Mouse (Mus musculus) kidney, adult 11 months (tissue): ENCODE data around the gene Abhd17a.

Experiments used
- DNase-seq: peaks from one replicate; pipeline ENCODE4 v3.0.0; 2022

Abhd17a gene

GRCm38 (mm10) chr10:80589879-80590854 lies at the start of gene Abhd17a:
TSS of gene Abhd17a (minus strand) at chr10:80590341.
- peak; percentile 97 for DNase-seq

- peak; percentile 77 for DNase-seq
Measured at GRCm38 (mm10) chr10:80635345-80635744, 45.2 kb upstream of the Abhd17a start.

- no peak for DNase-seq
Measured at GRCm38 (mm10) chr10:80628925-80629324, 38.8 kb upstream of the Abhd17a start.

- no peak for DNase-seq
Measured at GRCm38 (mm10) chr10:80627685-80628084, 37.5 kb upstream of the Abhd17a start.

GRCm38 (mm10) chr10:80625764-80626163 lies 35.6 kb upstream of the Abhd17a start:
- DNase-seq: no peak

- peak; percentile 66 for DNase-seq
Measured at GRCm38 (mm10) chr10:80623457-80624191, 33.5 kb upstream of the Abhd17a start.

- DNase-seq: peak; percentile 64
Measured at GRCm38 (mm10) chr10:80622661-80623456, 32.7 kb upstream of the Abhd17a start, which contains the start of gene Csnk1g2. TSS of gene Csnk1g2 (plus strand) at chr10:80622838.

- DNase-seq: peak; percentile 100
Measured at GRCm38 (mm10) chr10:80621940-80622660, 32.0 kb upstream of the Abhd17a start.

GRCm38 (mm10) chr10:80621690-80621939 lies 31.5 kb upstream of the Abhd17a start:
- DNase-seq: no peak

GRCm38 (mm10) chr10:80620796-80621689 lies 30.9 kb upstream of the Abhd17a start:
- DNase-seq: peak; percentile 44

- no peak for DNase-seq
Measured at GRCm38 (mm10) chr10:80620365-80620764, 30.2 kb upstream of the Abhd17a start.

GRCm38 (mm10) chr10:80619465-80620244 lies 29.5 kb upstream of the Abhd17a start:
- no peak for DNase-seq

GRCm38 (mm10) chr10:80618181-80618580 lies 28.0 kb upstream of the Abhd17a start:
- DNase-seq: peak; percentile 66

GRCm38 (mm10) chr10:80614351-80614750 lies 24.2 kb upstream of the Abhd17a start:
- peak; percentile 49 for DNase-seq

- no peak for DNase-seq
Measured at GRCm38 (mm10) chr10:80613821-80614220, 23.7 kb upstream of the Abhd17a start.

GRCm38 (mm10) chr10:80611905-80612304 lies 21.8 kb upstream of the Abhd17a start:
- DNase-seq: no peak

GRCm38 (mm10) chr10:80611024-80611423 lies 20.9 kb upstream of the Abhd17a start:
- DNase-seq: no peak

GRCm38 (mm10) chr10:80610116-80610785 lies 20.1 kb upstream of the Abhd17a start:
- DNase-seq: no peak

GRCm38 (mm10) chr10:80609269-80609924 lies 19.3 kb upstream of the Abhd17a start:
- DNase-seq: no peak
